Mouse (Mus musculus) neutrophil, adult 59 days (primary cell): ENCODE data around the gene Gm2056. TPM values are rescaled to one million over a fixed set of nuclear protein-coding genes. Genes with fewer than 3 reads are reported as not detected.

Experiments
- total RNA-seq, 2 experiments: library from RNA; stranded (reverse); gene quantifications; 1 replicate in 1 of 2; 2 replicates in 1 of 2; pipeline ENCODE4 v1.2.4; 2023

The Gm2056 gene
- not detected for total RNA-seq

GRCm38 (mm10) chr12:88026704-88027103 lies at the start of gene Gm2056:
Gene Gm2056 (plus strand): TSS chr12:88027004.

DNA sequence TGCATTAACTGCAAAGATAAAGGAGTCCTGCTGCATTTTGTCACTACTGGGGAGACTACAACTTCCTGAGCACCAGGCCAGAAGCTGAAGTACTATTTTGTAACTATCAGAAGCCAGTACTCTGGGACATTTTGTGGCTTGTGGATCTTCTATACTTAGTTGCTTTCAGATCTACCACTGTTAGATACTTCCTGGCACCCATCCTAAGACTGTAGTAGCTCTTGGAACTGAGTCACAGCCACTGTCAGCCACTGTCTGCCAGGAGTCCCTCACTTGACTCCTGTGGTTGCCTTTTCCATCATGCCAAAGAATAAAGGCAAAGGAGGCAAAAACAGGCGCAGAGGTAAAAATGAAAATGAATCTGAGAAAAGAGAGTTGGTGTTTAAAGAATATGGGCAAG lies 15.3 kb upstream of the Gm2056 start, which contains the start of gene Gm2075:
Gm2075 (plus strand) TSS at position 301 of the 400 bp plus-strand sequence.

GRCm38 (mm10) chr12:88018671-88019070 lies 8.1 kb upstream of the Gm2056 start, which contains the start of gene Gm6803:
Gene Gm6803 (minus strand): TSS chr12:88018771.

Other genes with a start within 250 kb of the Gm2056 start
- gene Gm21936, start 231.5 kb upstream of the Gm2056 start, total RNA-seq = not detected
- not detected for gene BB287469, start 210.4 kb upstream of the Gm2056 start, total RNA-seq
- not detected for gene Gm2001, start 184.7 kb upstream of the Gm2056 start, total RNA-seq
- gene Gm2016, start 152.9 kb upstream of the Gm2056 start, total RNA-seq = not detected
- not detected for gene Gm2022, start 131.6 kb upstream of the Gm2056 start, total RNA-seq
- not detected for gene Gm2035, start 107.1 kb upstream of the Gm2056 start, total RNA-seq
- gene Gm2042, start 72.9 kb upstream of the Gm2056 start, total RNA-seq = not detected
- not detected for gene Gm2075, start 15.2 kb upstream of the Gm2056 start, total RNA-seq
- gene Gm6803, start 8.2 kb upstream of the Gm2056 start, total RNA-seq = not detected
- not detected for gene Gm16368, start 56.7 kb downstream of the Gm2056 start, total RNA-seq
- gene Gm10436, start 155.1 kb downstream of the Gm2056 start, total RNA-seq = not detected
- gene Gm8332, start 223.1 kb downstream of the Gm2056 start, total RNA-seq = not detected
- not detected for gene Gm5662, start 247.5 kb downstream of the Gm2056 start, total RNA-seq